Mouse (Mus musculus): ENCODE results near the gene Mst1r.

- no peak for TF ChIP-seq POLR2A (IDR thresholded peaks at IDR 0.05; ENCODE audit: low read depth, low read length)
- TF ChIP-seq CTCF (IDR thresholded peaks at IDR 0.05; ENCODE audit: extremely low read depth, insufficient read depth, insufficient read length, insufficient replicate concordance) = no peak
Measured at GRCm38 (mm10) chr9:107906967-107907800, 511 bp downstream of the Mst1r start.
